Mouse (Mus musculus) E14TG2a.4 (cell line): ENCODE results near the gene Igflr1.

ENCODE experiments used
- H3K27me3 ChIP-seq: 2 replicates; pipeline ENCODE4 v1.6.1; 2014; ENCODE audit warnings: low read length, control low read depth; ENCODE audit not compliant: insufficient read depth
- H3K36me3 ChIP-seq: 2 replicates; pipeline ENCODE4 v1.6.1; 2014; ENCODE audit warnings: low read length, control low read depth; ENCODE audit not compliant: insufficient read depth
- H3K4me1 ChIP-seq: replicated peaks from 2 replicates; pipeline ENCODE4 v1.6.1; 2014; ENCODE audit warnings: low read depth, low read length, control low read depth
- H3K4me3 ChIP-seq: replicated peaks from 2 replicates; pipeline ENCODE4 v1.5.1; 2014; ENCODE audit warnings: mild to moderate bottlenecking, low read length
- H3K9me3 ChIP-seq: 2 replicates; pipeline ENCODE4 v1.6.1; 2014; ENCODE audit warnings: low read length, control low read depth
- CTCF ChIP-seq: conservative IDR thresholded peaks from 2 replicates; pipeline ENCODE4 v1.5.1; 2014; ENCODE audit warnings: low read length
- NANOG ChIP-seq: IDR thresholded peaks from 2 replicates; pipeline ENCODE4 v1.6.1; 2014; ENCODE audit warnings: borderline replicate concordance, low read length, mixed read lengths
- POU5F1 ChIP-seq: IDR thresholded peaks from 2 replicates; pipeline ENCODE4 v1.6.1; 2014; ENCODE audit warnings: low read length, borderline replicate concordance

Gene Igflr1

DNA sequence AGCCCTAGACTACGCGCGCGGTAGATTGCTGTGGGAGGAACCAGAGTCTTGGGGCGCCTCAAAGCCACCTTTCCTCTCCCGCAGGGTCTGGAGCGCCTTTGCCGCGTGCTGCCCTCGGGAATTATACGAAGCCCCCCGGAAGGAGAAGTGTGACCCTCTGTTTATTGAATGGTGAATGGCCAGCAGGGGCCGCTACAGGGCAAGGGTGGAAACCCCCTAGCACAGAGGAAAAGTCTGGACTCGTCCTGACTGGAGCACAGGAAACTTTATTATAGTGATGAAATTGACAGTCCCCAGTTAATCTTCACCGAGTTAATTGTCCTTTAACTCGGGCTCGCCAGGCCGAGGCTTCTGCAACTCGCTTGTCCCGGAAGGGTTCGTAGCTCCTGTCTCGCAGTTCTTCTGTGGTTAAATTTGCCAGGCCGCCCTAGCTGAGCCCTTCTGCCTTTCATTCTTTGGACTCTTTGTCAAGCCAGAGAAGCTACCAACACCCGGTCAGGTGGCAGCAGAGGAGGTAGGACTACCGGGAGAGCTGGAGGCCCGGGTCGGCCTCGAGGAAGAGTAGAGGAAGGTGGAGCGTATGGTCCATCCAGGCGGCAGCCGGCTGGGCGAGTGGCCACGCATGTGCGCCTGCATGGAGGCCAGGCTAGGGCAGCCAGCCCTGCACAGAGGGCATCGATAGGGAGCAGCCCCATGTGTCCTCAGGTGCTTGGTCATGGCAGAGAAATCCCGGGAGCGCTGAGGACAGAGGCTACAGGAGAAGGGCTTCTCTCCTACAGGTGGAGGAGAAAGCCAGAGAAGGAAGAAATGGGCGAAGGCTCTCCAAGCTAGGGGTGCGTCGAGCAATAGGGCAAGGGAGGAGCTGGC is 24.4 kb downstream of the Igflr1 start:
- Histone ChIP-seq H3K27me3 (no peaks in the 10 kb centered on the region), H3K9me3 (no peaks in the 10 kb centered on the region), H3K36me3 (peaks cover 37% of the 10 kb centered on the region), H3K4me1 (peaks cover 84% of the 10 kb centered on the region), H3K4me3 (peak overlapping the region; percentile 97)
- TF ChIP-seq NANOG (no peak), CTCF (peak; percentile 80)

DNA sequence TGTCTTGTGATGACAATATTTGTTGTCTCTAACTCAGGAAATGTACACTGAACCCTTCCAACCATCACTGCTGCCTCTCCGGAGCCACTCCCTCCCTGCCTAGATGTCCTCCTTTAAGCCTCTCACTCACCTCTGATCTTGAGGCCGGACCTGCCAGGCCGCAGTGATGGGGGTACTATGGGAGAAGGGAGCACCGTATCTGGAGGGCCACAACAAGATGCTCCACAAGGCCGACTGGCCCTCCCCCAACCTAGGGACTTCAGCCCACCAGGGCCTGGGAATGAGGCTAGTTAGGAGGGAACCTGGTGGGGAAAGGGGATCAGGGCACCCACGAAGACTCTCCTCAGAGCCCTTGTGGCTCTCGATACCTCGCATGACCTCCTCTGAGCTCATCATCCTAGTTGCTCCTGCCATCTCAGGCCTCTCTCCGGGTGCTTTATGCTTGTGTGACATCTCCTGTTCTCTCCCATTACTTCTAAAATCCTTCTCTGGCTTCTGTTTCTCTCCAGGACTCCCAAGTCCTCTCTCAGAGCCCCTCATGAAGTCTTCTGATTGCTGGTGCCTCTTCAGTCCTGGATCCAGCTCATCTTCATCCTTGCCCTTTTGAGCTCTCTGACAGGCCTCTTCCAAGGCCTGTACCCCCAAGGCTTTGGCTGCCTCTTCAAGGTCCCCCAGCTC is 25.8 kb downstream of the Igflr1 start:
- peak overlapping the region; percentile 97 for H3K4me3 ChIP-seq
- TF ChIP-seq NANOG, result no peak
- no peak for TF ChIP-seq POU5F1
- H3K36me3 ChIP-seq, result peaks cover 23% of the 10 kb centered on the region
- H3K27me3 ChIP-seq, result no peaks in the 10 kb centered on the region
- H3K9me3 ChIP-seq, result no peaks in the 10 kb centered on the region
- H3K4me1 ChIP-seq, result peaks cover 82% of the 10 kb centered on the region

DNA sequence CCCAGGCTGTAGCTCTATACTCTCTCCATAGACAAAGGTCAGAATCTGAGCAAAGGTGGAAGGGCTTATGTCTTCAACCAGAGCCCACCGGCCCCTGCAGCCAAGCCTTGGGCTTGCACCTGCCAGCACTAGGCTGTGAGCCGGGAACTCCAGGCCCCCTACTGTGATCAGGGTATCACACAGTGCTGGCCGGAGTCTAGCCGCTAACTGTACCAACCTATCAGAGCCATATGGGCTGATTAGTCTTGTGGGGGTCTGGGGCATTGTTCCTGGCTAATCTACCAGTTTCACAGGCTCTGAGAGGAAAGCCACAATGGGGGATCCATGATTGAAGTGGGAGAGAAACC is 26.4 kb downstream of the Igflr1 start:
- H3K27me3 ChIP-seq, result no peaks in the 10 kb centered on the region
- no peaks in the 10 kb centered on the region for H3K9me3 ChIP-seq
- H3K4me1 ChIP-seq, result peaks cover 77% of the 10 kb centered on the region
- no peak for TF ChIP-seq CTCF
- no peak for TF ChIP-seq POU5F1
- TF ChIP-seq NANOG, result no peak
- H3K4me3 ChIP-seq, result peak overlapping the region; percentile 97; the same call in 1 of the 2 replicates
- H3K36me3 ChIP-seq, result peaks cover 18% of the 10 kb centered on the region

DNA sequence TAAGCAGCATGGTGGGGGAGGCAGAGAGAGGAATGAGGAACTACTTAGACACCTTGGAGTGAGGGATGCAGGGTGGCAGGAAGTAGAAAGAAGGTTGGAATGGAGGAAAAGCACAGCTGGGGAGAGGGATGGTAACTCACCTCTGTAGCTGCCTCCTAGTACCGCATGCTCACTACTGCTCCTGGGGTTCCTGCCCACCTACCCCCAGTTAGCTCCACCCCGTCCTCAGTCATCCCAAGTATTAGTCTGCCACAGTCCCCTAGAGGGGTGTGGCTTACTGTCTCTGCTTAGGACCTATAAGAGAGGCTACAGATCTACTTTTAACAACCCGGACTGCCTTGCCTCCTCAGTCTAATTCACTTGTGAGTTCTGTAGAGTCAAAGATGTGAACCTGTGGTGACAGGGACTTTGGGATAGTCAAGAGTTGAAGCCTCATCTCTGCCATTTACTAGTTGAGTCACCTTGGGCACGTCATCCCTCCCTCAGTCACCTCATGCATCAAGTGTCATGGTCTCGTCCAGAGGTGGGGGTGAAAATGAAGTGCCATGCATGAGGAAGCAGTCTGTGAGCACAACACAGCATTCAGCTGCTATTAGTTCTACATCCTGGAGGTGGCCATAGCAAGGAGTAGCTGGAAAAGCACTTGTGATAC is 27.7 kb downstream of the Igflr1 start:
- H3K9me3 ChIP-seq, result no peaks in the 10 kb centered on the region
- peak overlapping the region; percentile 37; the same call in 1 of the 2 replicates for H3K4me3 ChIP-seq
- H3K27me3 ChIP-seq, result no peaks in the 10 kb centered on the region
- peaks cover 12% of the 10 kb centered on the region; the same call in 1 of the 2 replicates for H3K36me3 ChIP-seq
- TF ChIP-seq POU5F1 (no peak), NANOG (no peak), CTCF (no peak)
- H3K4me1 ChIP-seq, result peaks cover 66% of the 10 kb centered on the region

DNA sequence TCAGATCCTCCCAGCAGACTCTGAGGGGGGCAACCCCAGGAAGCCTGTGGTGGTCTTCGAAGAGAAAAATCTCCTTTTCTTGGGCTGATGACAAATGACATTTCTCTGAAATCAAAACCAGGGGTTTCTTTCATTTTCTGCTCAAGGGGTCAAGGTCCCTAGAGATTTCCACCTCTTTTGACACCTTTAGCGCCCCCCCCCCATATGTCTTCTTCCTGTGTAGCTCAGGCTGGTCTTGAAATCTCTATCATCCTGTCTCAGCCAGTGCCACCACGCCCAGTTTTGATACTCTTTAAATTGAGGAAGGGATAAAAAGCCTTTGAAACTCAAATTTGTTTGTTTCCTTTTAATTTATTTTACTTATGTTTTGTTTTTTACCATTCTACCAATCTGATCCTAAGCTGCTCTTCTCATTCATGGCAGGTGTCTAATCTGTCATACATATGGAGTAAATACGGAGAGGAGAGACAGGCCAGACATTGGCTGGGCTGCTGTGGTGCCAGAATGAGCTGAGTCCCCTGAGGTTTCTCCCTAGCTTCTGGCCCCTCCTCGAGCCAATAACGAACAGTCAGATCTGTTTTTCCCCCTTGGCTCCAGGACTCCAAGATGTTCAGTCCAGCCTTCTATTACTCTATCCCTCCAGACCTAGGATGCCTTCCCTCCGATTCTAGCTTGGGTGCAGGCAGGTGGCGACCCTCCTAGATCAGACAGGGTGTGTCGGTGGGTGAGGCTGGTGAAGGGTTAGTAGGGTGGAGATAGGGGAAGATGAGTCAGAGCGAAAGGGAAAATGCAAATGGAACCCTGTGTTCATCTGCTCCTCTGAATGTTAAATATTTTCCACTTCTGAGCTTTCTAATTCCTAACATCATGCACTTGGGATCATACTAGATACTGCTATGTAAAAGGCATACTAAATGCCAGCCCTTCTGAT is 28.6 kb downstream of the Igflr1 start:
- peaks cover 12% of the 10 kb centered on the region; the same call in 1 of the 2 replicates for H3K36me3 ChIP-seq
- peaks cover 6% of the 10 kb centered on the region for H3K27me3 ChIP-seq
- peaks cover 75% of the 10 kb centered on the region for H3K4me1 ChIP-seq
- TF ChIP-seq POU5F1 (no peak), CTCF (no peak), NANOG (no peak)
- H3K4me3 ChIP-seq, result 0 out of 2 replicates have a peak overlapping the region, but pooled peaks have one; percentile 37
- no peaks in the 10 kb centered on the region for H3K9me3 ChIP-seq

DNA sequence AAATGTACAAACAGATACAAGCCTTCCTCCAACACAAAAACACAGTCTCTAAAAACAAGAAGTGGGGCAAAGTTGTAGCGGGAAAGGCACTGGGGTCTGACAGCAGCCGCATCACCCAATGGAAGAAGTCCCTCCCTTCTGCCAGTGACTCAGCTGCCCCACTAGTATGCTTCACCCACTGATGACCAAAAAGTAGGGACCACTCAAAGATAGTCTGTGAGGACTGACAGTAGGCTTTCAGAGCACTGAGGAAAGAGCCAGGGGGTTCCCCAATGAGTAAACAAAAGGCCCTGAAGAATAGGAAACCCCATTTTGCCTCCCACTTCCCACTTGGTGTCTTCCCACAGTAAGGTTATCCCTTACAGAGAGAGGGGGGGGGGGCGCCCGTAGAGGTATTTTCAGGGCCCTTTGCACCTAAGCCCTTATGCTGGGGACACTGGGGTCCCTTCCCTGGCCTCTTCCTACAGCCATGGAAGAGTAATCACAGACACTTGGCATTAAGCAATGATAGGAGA is 29.3 kb downstream of the Igflr1 start:
- Histone ChIP-seq H3K9me3 (no peaks in the 10 kb centered on the region), H3K4me3 (0 out of 2 replicates have a peak overlapping the region, but pooled peaks have one; percentile 20), H3K36me3 (peaks cover 12% of the 10 kb centered on the region; the same call in 1 of the 2 replicates), H3K27me3 (peaks cover 6% of the 10 kb centered on the region), H3K4me1 (peaks cover 82% of the 10 kb centered on the region)
- TF ChIP-seq POU5F1 (no peak), NANOG (no peak), CTCF (no peak)

DNA sequence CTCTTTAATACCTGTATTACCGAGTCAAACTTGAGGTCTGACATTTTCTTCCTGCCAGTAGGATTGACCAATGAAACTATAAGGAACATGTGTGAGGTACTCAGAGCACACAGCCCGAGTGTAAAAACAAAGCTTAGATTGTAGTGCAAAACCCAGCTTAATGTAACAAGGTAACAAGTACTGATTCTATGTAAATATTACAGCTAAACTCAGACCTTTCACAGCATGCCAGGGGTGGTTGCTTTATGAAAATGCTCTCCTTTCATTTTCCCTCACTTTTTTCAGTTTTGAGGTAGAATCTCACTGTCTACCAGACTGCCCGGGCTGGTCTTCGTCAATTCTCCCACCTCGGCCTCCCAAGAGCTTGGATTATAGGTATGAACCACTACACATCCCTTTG is 30.9 kb downstream of the Igflr1 start:
- TF ChIP-seq POU5F1 (no peak), CTCF (no peak), NANOG (no peak)

DNA sequence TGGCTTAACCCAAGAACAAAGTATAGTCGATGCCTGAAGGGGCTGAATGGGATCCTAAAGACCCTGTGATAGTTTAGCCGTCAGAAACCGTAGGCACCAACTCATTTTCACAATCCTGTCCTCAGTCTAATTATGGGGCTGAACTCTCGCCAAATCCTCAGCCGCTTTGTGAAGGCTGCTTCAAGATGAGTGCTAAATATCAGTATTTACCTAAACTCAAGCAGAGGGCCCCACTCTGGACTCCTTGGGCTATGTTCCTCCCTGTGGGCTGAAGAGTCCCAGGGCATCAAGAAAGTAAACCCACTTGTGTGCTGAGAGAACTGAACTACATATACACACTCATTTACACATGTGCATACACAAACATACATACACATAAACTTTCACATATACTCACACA is 31.6 kb downstream of the Igflr1 start:
- H3K36me3 ChIP-seq, result no peaks in the 10 kb centered on the region
- peaks cover 80% of the 10 kb centered on the region for H3K4me1 ChIP-seq
- TF ChIP-seq POU5F1, result no peak
- TF ChIP-seq NANOG, result no peak
- TF ChIP-seq CTCF, result no peak
- H3K4me3 ChIP-seq, result no peak overlapping the region
- H3K9me3 ChIP-seq, result no peaks in the 10 kb centered on the region
- H3K27me3 ChIP-seq, result peaks cover 6% of the 10 kb centered on the region

More for the DNA sequence above, 30.9 kb downstream of the Igflr1 start:
- H3K36me3 ChIP-seq, result 0 out of 2 replicates have a peak, but pooled peaks cover 3% of the 10 kb centered on the region
- peaks cover 80% of the 10 kb centered on the region for H3K4me1 ChIP-seq
- no peaks in the 10 kb centered on the region for H3K9me3 ChIP-seq
- H3K4me3 ChIP-seq, result no peak overlapping the region
- H3K27me3 ChIP-seq, result peaks cover 6% of the 10 kb centered on the region
